Mouse (Mus musculus) embryonic facial prominence, embryonic 13.5 days (tissue): ENCODE results near the gene Frmd7. TPM values are rescaled to one million over a fixed set of nuclear protein-coding genes. Genes with fewer than 3 reads are reported as not detected.

Source experiments
- ATAC-seq: fragments of 200-750 bp; cut with Nextera tagmentation; 2 replicates; pipeline ENCODE4 v1.8.0; 2017; ENCODE audit warnings: low read depth; ENCODE audit not compliant: insufficient number of reproducible peaks, insufficient read depth, low FRiP score, low TSS enrichment
- H3K27ac ChIP-seq: fragments of 300-500 bp; sonication (generic); 2 replicates; pipeline ENCODE4 v1.5.1; 2015; ENCODE audit warnings: moderate library complexity, mild to moderate bottlenecking, inconsistent platforms
- H3K27me3 ChIP-seq: fragments of 300-500 bp; sonication (generic); 2 replicates; pipeline ENCODE4 v1.6.1; 2015; ENCODE audit warnings: mild to moderate bottlenecking, inconsistent platforms
- H3K36me3 ChIP-seq: fragments of 300-500 bp; sonication (generic); 2 replicates; pipeline ENCODE4 v1.6.1; 2015; ENCODE audit warnings: mild to moderate bottlenecking, inconsistent platforms
- H3K4me1 ChIP-seq: fragments of 300-500 bp; sonication (generic); 2 replicates; pipeline ENCODE4 v1.6.1; 2015; ENCODE audit warnings: inconsistent platforms
- H3K4me2 ChIP-seq: fragments of 300-500 bp; sonication (generic); 2 replicates; pipeline ENCODE4 v1.6.1; 2015; ENCODE audit warnings: moderate library complexity, mild to moderate bottlenecking, inconsistent platforms
- H3K4me3 ChIP-seq: fragments of 300-500 bp; sonication (generic); 2 replicates; pipeline ENCODE4 v1.5.1; 2015; ENCODE audit warnings: mild to moderate bottlenecking, inconsistent platforms
- H3K9ac ChIP-seq: fragments of 300-500 bp; sonication (generic); 2 replicates; pipeline ENCODE4 v1.6.1; 2015; ENCODE audit warnings: mild to moderate bottlenecking, inconsistent platforms
- H3K9me3 ChIP-seq: fragments of 300-500 bp; sonication (generic); 2 replicates; pipeline ENCODE4 v1.6.1; 2016; ENCODE audit warnings: inconsistent platforms
- WGBS: fragments of 180-500 bp; shearing (Covaris S2); methylation state at CpG from one replicate; pipeline ENCODE4 v1.1.7; 2015; ENCODE audit warnings: mixed read lengths; 5-methylcytosine and 5-hydroxymethylcytosine counted together
- polyA plus RNA-seq: library from polyadenylated mRNA; unstranded; fragments of >200 nt; fragmentation: Nextera tagmentation; extraction: Ambion mirVana; gene quantifications from 2 replicates; pipeline ENCODE4 v1.2.1, GENCODE M21; 2015

The Frmd7 gene
- polyA plus RNA-seq, 1 experiment from 2014 or later, result not detected

DNA sequence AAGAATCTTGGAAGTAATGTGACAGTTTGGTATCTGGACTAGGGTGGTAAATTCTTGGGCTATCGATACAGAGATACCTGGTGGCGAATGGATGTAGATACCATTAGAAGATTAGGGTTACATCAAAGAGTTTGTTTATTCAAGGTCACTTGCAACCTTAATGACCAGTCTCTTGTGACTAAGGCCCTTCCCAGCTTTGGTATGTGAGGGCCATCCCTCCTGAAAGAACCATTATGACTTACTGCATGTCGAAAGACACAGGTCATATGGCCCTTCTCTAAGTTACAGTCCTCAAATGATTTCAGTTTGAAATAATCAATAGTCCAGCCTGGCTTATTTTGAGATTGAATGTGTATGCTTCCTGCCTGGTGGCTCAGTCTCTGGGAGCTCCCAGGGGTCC, 5.4 kb downstream of the Frmd7 start:
- no peak overlapping the region for H3K9ac ChIP-seq
- H3K27ac ChIP-seq, result no peak overlapping the region
- no peaks in the 10 kb centered on the region for H3K36me3 ChIP-seq
- no peak overlapping the region for H3K4me2 ChIP-seq
- H3K9me3 ChIP-seq, result no peaks in the 10 kb centered on the region
- 86% methylated on average over 3 of the region's 3 CpGs for WGBS
- no peak overlapping the region for H3K4me3 ChIP-seq
- H3K27me3 ChIP-seq, result peaks cover 25% of the 10 kb centered on the region; the same call in 1 of the 2 replicates
- ATAC-seq, result no peak
- H3K4me1 ChIP-seq, result no peaks in the 10 kb centered on the region

DNA sequence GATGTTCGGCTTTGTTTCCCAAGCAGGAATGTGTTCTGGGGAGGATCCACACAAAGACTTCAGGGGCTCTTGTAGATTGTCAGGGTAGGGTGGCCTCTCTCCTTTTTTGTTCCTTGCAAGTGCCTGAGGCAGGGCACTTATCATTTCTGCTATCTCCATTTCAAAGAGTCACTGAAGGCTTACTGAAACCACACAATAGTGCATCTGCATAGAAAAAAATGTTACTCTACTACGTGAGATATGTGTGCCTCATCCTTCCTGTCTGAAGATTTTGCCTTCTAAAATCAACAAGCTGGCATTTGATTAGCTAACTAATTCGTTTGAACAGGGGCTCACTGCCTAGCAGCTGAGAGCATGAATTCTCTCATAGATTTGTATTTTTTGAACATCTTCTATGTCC, 12.2 kb downstream of the Frmd7 start:
- Histone ChIP-seq H3K9ac (no peak overlapping the region), H3K4me1 (no peaks in the 10 kb centered on the region), H3K27ac (no peak overlapping the region), H3K27me3 (peaks cover 21% of the 10 kb centered on the region; the same call in 1 of the 2 replicates), H3K9me3 (no peaks in the 10 kb centered on the region), H3K4me2 (no peak overlapping the region), H3K36me3 (no peaks in the 10 kb centered on the region), H3K4me3 (no peak overlapping the region)
- 41% methylated on average over 3 of the region's 3 CpGs for WGBS
- ATAC-seq, result no peak

DNA sequence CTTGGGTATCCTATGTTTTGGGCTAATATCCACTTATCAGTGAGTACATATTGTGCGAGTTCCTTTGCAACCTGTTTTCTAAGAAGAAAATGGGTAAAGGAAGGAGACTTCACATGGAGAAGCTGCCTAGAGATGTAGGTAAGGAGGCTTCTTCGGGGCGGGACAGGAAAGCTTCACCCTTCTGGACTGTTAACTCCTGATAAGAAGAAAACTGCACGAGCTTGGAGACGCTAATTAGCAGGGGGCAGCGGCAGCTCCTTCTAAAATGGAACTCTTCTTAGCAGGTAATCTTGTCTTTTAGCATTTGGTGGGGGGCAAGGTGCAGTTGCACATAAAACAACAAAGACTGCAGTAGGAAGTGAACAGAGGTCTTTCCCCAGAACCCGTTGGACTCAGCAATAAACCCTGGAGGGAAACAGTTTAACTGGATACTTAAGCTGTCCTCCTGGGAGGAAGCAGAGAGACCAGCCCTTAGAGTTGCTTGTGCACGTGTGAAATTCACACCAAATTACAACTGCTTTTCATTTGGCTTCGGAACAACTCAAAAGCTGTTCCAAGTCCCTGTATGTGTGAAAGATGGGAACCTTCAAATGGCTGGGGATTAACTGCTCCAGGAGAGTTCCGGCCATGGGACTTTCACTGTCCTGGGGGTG, 15.5 kb downstream of the Frmd7 start:
- Histone ChIP-seq H3K9me3 (no peaks in the 10 kb centered on the region), H3K4me2 (no peak overlapping the region), H3K4me3 (no peak overlapping the region), H3K4me1 (no peaks in the 10 kb centered on the region), H3K36me3 (no peaks in the 10 kb centered on the region), H3K27ac (no peak overlapping the region), H3K27me3 (peaks cover 9% of the 10 kb centered on the region; the same call in 1 of the 2 replicates), H3K9ac (no peak overlapping the region)
- ATAC-seq, result no peak
- WGBS, result 60% methylated on average over 10 of the region's 10 CpGs

DNA sequence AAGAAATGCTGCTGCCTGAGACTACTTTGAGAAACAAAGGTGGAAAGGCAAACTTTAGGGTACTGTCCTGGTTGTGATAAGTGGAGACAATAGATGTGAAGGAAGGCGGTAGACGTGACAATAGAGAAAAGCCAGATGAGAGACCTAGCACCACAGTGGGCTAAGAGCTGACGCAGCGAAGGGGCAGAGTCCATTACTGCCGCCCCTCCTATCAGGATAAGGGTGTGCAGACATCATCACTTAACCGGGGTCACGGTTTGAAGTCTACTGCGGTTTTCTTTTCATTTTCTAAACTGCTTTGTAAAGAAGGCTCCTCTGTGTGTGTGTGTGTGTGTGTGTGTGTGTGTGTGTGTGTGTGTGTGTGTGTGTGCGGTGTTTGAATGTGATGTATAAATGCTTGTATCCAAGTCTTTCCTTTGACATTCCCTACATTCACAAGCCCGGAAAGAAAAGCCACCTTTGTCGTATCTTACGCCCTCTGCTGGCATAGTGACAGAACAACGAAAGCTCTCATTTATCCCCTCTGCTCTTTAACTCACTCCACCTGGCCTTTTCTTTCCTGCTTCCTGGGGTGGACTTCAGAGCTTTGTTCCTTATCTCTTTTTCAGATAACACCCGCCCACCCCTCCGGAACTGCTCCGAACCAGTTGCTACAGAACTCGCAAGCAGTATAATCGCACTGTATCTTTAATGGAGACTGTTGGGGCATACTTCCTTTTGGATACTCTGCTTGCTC, 17.7 kb downstream of the Frmd7 start:
- Histone ChIP-seq H3K27ac (no peak overlapping the region), H3K4me2 (no peak overlapping the region), H3K36me3 (no peaks in the 10 kb centered on the region), H3K27me3 (peaks cover 8% of the 10 kb centered on the region; the same call in 1 of the 2 replicates), H3K4me3 (no peak overlapping the region), H3K4me1 (no peaks in the 10 kb centered on the region), H3K9ac (no peak overlapping the region), H3K9me3 (no peaks in the 10 kb centered on the region)
- no peak for ATAC-seq
- WGBS, result 56% methylated on average over 18 of the region's 18 CpGs

DNA sequence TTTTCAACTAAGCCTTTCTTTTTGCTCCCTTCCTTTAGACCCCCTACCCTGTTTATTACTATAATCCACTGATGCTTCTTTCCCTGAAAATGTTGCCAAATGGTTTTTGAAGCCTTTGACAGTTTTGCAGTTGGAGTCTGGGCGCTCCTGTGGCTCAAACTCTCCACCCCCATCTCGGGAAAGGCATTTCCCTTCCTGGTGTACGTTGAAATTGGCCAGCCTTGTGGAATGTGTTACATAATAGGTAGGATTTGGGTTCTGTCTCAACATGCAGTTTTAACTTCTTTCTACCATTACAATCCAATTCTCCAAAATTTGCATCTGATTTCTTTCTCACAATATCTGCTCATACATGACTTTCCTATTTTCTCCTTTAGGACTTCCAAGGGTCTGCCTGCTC, 23.8 kb downstream of the Frmd7 start:
- no peak for ATAC-seq
- Histone ChIP-seq H3K4me2 (no peak overlapping the region), H3K36me3 (no peaks in the 10 kb centered on the region), H3K9ac (no peak overlapping the region), H3K27ac (no peak overlapping the region), H3K4me1 (no peaks in the 10 kb centered on the region), H3K4me3 (no peak overlapping the region), H3K9me3 (no peaks in the 10 kb centered on the region), H3K27me3 (peaks cover 4% of the 10 kb centered on the region)
- WGBS, result 29% methylated on average over 3 of the region's 3 CpGs

DNA sequence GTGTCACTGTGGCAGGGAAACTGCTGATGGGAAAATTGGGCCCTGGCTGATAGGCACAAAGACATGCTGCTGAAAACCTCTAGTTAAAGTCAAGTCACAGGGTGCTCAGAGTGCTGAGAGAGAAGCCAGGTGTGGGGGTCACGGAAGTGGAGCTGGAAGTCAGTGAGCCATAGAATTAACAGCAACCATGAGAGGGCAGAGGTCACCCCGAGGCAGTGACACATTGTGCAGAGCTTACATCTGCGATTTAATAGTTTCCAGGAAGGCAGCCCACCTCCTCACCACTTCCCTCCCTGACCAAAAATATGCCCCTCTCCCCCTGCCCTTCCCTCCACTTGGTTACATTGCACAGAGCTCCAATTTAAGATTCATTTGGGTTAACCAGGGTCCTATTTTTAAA, 25.1 kb downstream of the Frmd7 start:
- H3K4me3 ChIP-seq, result no peak overlapping the region
- no peak overlapping the region for H3K4me2 ChIP-seq
- H3K9me3 ChIP-seq, result no peaks in the 10 kb centered on the region
- H3K4me1 ChIP-seq, result no peaks in the 10 kb centered on the region
- WGBS, result 33% methylated on average over 3 of the region's 3 CpGs
- no peak for ATAC-seq
- no peak overlapping the region for H3K27ac ChIP-seq
- no peaks in the 10 kb centered on the region for H3K36me3 ChIP-seq
- H3K27me3 ChIP-seq, result peaks cover 4% of the 10 kb centered on the region
- no peak overlapping the region for H3K9ac ChIP-seq

DNA sequence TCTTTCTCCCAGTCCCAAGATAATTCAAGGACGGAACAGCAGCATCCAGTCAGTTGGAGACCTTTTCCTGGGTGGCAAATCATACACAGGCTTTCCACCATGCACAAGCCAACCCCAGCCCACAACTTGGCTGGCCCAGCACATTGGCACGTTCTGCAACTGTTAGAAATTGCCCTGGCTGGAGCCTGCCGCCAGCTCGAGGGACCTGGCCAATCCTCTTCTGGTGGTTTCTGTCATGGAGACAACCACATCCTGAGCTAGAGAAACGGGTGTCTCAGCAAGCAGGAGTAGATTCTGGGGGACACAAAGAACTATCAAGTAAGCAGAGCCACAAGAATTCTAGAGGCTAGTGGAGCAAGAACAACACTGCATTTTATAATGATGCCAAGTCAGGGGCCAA, 32.6 kb downstream of the Frmd7 start:
- Histone ChIP-seq H3K9ac (no peak overlapping the region), H3K27me3 (peaks cover 3% of the 10 kb centered on the region; the same call in 1 of the 2 replicates), H3K4me3 (no peak overlapping the region), H3K9me3 (no peaks in the 10 kb centered on the region), H3K4me1 (no peaks in the 10 kb centered on the region), H3K36me3 (no peaks in the 10 kb centered on the region), H3K27ac (no peak overlapping the region), H3K4me2 (no peak overlapping the region)
- no peak for ATAC-seq
- 74% methylated on average over 5 of the region's 5 CpGs for WGBS

DNA sequence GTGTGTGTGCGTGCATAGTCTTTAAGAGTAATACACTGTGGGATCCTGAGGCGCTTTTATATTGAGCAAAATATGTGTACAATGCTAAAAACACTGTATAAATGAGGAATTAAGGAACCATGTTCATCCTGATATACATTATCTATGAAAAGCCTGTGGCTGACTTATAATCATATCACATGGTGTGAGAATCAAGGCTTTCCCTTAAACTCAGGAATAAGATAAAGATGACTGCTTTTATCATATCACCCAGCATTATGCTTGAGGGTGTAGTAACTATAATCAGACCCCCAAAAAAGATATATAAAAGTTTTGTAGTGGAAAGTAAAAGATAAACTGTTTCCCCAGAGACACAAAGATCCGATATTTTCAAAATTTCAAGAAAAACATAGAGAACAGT, 39.0 kb downstream of the Frmd7 start:
- Histone ChIP-seq H3K9ac (no peak overlapping the region), H3K4me3 (no peak overlapping the region), H3K4me1 (no peaks in the 10 kb centered on the region), H3K36me3 (no peaks in the 10 kb centered on the region), H3K27me3 (peaks cover 12% of the 10 kb centered on the region; the same call in 1 of the 2 replicates), H3K9me3 (no peaks in the 10 kb centered on the region), H3K27ac (no peak overlapping the region), H3K4me2 (no peak overlapping the region)
- no peak for ATAC-seq
- WGBS, result 74% methylated on average over 3 of the region's 3 CpGs

DNA sequence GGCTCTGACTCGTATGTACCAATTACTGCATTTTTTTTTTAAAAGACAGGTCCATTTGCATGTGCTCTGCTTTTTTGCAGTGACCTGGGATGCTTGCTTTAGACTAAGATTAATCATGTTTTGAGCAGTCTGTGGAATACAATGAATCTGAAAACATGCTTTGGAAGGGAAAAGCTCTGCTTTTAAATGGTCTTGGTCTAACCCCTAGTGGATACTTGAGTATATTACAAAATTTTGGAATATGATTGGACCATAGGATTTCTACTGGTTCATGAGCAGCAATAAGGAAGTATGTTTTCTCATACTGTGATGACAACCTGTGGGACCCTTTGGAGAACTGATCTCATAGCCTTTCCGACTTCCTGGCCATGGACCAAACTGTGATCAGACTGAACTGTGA, 54.5 kb downstream of the Frmd7 start:
- Histone ChIP-seq H3K4me1 (no peaks in the 10 kb centered on the region), H3K9me3 (no peaks in the 10 kb centered on the region), H3K27me3 (peaks cover 3% of the 10 kb centered on the region; the same call in 1 of the 2 replicates), H3K36me3 (no peaks in the 10 kb centered on the region), H3K4me3 (no peak overlapping the region), H3K27ac (no peak overlapping the region), H3K9ac (no peak overlapping the region), H3K4me2 (no peak overlapping the region)
- no peak for ATAC-seq
- WGBS, result 70% methylated on average over 2 of the region's 2 CpGs

DNA sequence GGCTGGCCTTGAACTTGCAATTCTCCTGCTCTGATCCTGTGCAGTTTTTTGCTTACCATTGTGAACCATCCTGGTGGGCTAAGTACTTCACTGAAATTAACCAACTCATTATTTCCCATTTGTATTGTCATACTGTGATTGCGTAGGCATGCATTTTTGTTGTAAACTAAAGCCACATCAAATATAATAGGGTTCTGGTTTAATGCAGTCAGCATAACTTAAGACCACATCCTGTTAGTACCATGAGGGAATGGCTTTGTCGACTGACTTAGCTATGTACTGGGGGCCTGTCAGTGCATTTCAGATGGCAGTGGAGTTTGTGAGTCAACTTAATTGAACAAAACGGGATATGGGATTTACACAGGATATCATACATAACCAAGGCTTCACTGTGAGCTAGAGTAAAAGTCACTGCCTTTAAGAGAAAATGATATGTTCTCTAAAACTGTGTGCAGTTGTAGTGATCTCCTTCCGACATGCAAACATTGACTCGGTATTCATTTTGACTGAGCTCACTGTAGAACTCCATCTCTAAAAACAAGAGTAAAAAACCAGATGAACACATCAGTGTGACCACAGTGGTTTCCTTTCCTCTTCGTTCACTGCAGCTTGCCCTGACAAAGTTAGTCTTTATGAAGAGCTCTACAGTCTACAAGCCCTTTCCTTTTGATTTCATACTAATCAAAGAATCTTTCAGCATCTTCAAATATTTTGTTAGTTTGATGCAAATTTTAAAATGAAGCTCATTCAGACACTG, 68.1 kb downstream of the Frmd7 start:
- H3K27ac ChIP-seq, result no peak overlapping the region
- no peaks in the 10 kb centered on the region for H3K4me1 ChIP-seq
- no peaks in the 10 kb centered on the region for H3K36me3 ChIP-seq
- no peak overlapping the region for H3K9ac ChIP-seq
- H3K27me3 ChIP-seq, result peaks cover 5% of the 10 kb centered on the region
- WGBS, result 72% methylated on average over 6 of the region's 6 CpGs
- no peak overlapping the region for H3K4me3 ChIP-seq
- no peaks in the 10 kb centered on the region for H3K9me3 ChIP-seq
- ATAC-seq, result no peak
- H3K4me2 ChIP-seq, result no peak overlapping the region

DNA sequence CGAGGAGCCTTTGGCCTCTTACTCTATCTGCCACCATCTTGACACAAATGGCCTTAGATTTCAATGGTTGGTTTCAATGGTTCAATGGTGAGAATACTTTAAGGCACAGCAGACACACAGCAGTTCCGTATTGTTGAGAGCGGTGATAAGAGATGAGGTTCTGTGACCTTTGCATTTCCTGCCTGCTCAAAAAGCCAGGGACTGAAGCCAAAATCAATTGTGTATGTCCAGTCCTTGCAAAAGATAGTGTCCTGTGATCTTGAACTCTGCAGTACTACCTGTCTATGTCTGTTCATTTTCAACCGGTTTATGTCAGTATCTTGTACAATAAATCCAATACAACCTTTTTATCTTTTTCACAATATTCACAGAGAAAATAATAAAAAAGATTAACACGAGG, 77.8 kb downstream of the Frmd7 start:
- 74% methylated on average over 5 of the region's 5 CpGs for WGBS
- ATAC-seq, result no peak
- Histone ChIP-seq H3K27me3 (peaks cover 5% of the 10 kb centered on the region; the same call in 1 of the 2 replicates), H3K27ac (no peak overlapping the region), H3K9ac (no peak overlapping the region), H3K4me2 (no peak overlapping the region), H3K4me3 (no peak overlapping the region), H3K9me3 (no peaks in the 10 kb centered on the region), H3K36me3 (no peaks in the 10 kb centered on the region), H3K4me1 (no peaks in the 10 kb centered on the region)
